13 mouse cellular contexts compared by ENCODE assay signal in the genomic region with DNA sequence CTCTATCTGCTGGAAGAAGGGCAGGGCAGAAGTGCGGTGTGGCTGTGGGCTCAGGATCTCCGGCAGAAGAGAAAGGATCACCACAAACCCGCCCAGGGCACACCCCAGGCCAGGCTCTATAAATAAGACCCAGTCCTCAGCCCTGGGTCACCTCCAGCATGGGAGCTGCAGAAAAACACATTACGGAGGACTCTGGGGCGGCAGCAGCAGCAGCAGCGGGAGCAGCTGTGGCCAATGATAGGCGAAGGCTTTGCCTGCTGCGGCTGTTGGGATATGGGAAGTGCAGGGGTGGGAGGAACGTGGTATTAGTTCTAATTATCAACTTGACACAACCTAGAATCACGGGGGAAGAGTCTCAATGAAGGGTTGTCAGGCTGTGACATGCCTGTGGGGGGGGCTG. TPM values are rescaled to one million over a fixed set of nuclear protein-coding genes. Genes with fewer than 3 reads are reported as not detected.
DNase-seq lines count a peak whose midpoint lies in the region; ATAC-seq and TF ChIP-seq lines count a peak whose summit lies in the region.
"Had no signal": no experiment of that assay in that cellular context is flagged by ENCODE, and none has a peak within 500 bp of the region (broad histone marks: within the 10 kb centered on the region; RNA-seq: fewer than 3 reads in every experiment).

No protein-coding gene starts in this region.

- TF ChIP-seq CTCF in cortical plate, adult 2 months (IDR thresholded peaks at IDR 0.05; ENCODE audit: extremely low read depth, insufficient read depth, low read length) = no peak

- 0 out of 2 replicates have a peak overlapping the region, but pooled peaks have one; percentile 6 for H3K27ac ChIP-seq in forebrain, embryonic 13.5 days
- no peak overlapping the region for H3K27ac ChIP-seq in forebrain, embryonic 11.5 days (ENCODE audit: low read depth, low read length)
- no peak overlapping the region for H3K27ac ChIP-seq in cortical plate, adult 2 months (ENCODE audit: insufficient read depth, low read length)
- H3K27ac ChIP-seq in hindbrain, embryonic 14.5 days = peak overlapping the region; percentile 44; the same call in 1 of the 2 replicates

- peaks cover 11% of the 10 kb centered on the region for H3K36me3 ChIP-seq in forebrain, embryonic 13.5 days (ENCODE audit: poor library complexity, severe bottlenecking)
- H3K36me3 ChIP-seq in forebrain, embryonic 11.5 days (ENCODE audit: control insufficient read depth, insufficient read depth, low read length) = no peaks in the 10 kb centered on the region
- H3K36me3 ChIP-seq in hindbrain, embryonic 14.5 days (replicated peaks; ENCODE audit: control insufficient read depth, insufficient read depth) = peaks cover 14% of the 10 kb centered on the region; the same call in 1 of the 2 replicates

- H3K9ac ChIP-seq in forebrain, embryonic 13.5 days = no peak overlapping the region
- H3K9ac ChIP-seq in forebrain, embryonic 11.5 days (ENCODE audit: low read length) = no peak overlapping the region
- no peak overlapping the region for H3K9ac ChIP-seq in hindbrain, embryonic 14.5 days

- no peak for TF ChIP-seq POLR2A in cortical plate, adult 2 months (IDR thresholded peaks at IDR 0.05; ENCODE audit: extremely low read depth, insufficient read depth, low read length)

- H3K9me3 ChIP-seq in forebrain, embryonic 13.5 days (replicated peaks) = no peaks in the 10 kb centered on the region
- H3K9me3 ChIP-seq in forebrain, embryonic 11.5 days (ENCODE audit: control insufficient read depth, low read length) = no peaks in the 10 kb centered on the region
- no peaks in the 10 kb centered on the region for H3K9me3 ChIP-seq in hindbrain, embryonic 14.5 days (ENCODE audit: control insufficient read depth, low read length)

- peak; percentile 19; the same call in 1 of the 2 replicates for ATAC-seq in forebrain, embryonic 13.5 days
- ATAC-seq in forebrain, embryonic 11.5 days (replicated peaks; ENCODE audit: low FRiP score) = no peak
- ATAC-seq in hindbrain, embryonic 14.5 days (ENCODE audit: low FRiP score) = peak; percentile 54
- ATAC-seq: activated CD4-positive, CD25-positive, alpha-beta regulatory T cell, adult 4 months had no signal

- H3K4me3 ChIP-seq in forebrain, embryonic 13.5 days = no peak overlapping the region
- no peak overlapping the region for H3K4me3 ChIP-seq in forebrain, embryonic 11.5 days (ENCODE audit: low read depth, low read length)
- H3K4me3 ChIP-seq in cortical plate, adult 2 months (ENCODE audit: insufficient read depth, low read length) = peak overlapping the region; percentile 3; the same call in 1 of the 2 replicates
- H3K4me3 ChIP-seq in hindbrain, embryonic 14.5 days (replicated peaks; ENCODE audit: low read length) = 0 out of 2 replicates have a peak overlapping the region, but pooled peaks have one; percentile 9

- H3K4me1 ChIP-seq in forebrain, embryonic 13.5 days = 0 out of 2 replicates have a peak, but pooled peaks cover 7% of the 10 kb centered on the region
- H3K4me1 ChIP-seq in forebrain, embryonic 11.5 days (replicated peaks; ENCODE audit: control insufficient read depth, insufficient read depth, low read length) = no peaks in the 10 kb centered on the region
- H3K4me1 ChIP-seq in cortical plate, adult 2 months (ENCODE audit: control insufficient read depth, insufficient read depth, low read length) = 0 out of 2 replicates have a peak, but pooled peaks cover 2% of the 10 kb centered on the region
- no peaks in the 10 kb centered on the region for H3K4me1 ChIP-seq in hindbrain, embryonic 14.5 days (replicated peaks; ENCODE audit: control insufficient read depth, insufficient read depth, low read length)

- DNase-seq in forebrain, embryonic 11.5 days (ENCODE audit: low spot score) = no peak
- DNase-seq in 416B (ENCODE audit: low read depth) = peak; percentile 14
- DNase-seq in hindbrain, embryonic 14.5 days (ENCODE audit: low spot score) = no peak
- no peak for DNase-seq in right cerebral cortex, postnatal 10 days (ENCODE audit: low spot score in 2 of 2)
- DNase-seq in layer of hippocampus, adult 18-20 months (ENCODE audit: low spot score in 2 of 2) = no peak
- no peak for DNase-seq in natural killer cell, adult 2 months (ENCODE audit: low spot score in 2 of 2)
- DNase-seq: right cerebral cortex, postnatal 25 days; thymus, adult 2 months had no signal

- whole genome bisulfite sequencing in forebrain, embryonic 13.5 days = 48% methylated on average over 10 of the region's 10 CpGs
- 48% methylated on average over 10 of the region's 10 CpGs for whole genome bisulfite sequencing in forebrain, embryonic 11.5 days
- 32% methylated on average over 10 of the region's 10 CpGs for WGBS in hindbrain, embryonic 14.5 days

- H3K27me3 ChIP-seq in forebrain, embryonic 13.5 days = 0 out of 2 replicates have a peak, but pooled peaks cover 4% of the 10 kb centered on the region
- peaks cover 2% of the 10 kb centered on the region for H3K27me3 ChIP-seq in forebrain, embryonic 11.5 days (ENCODE audit: control insufficient read depth, insufficient read depth, low read length)
- no peaks in the 10 kb centered on the region for H3K27me3 ChIP-seq in hindbrain, embryonic 14.5 days (ENCODE audit: control insufficient read depth, insufficient read depth, low read length)

- peak overlapping the region; percentile 37 for H3K4me2 ChIP-seq in forebrain, embryonic 13.5 days
- H3K4me2 ChIP-seq in forebrain, embryonic 11.5 days (ENCODE audit: low read depth, low read length, severe bottlenecking) = no peak overlapping the region
- peak overlapping the region; percentile 43 for H3K4me2 ChIP-seq in hindbrain, embryonic 14.5 days (replicated peaks)

RNA-seq across cellular contexts. Expression of a gene that starts 13.0 kb away (rescaled TPM):
- 10.2 and 11.0 TPM in 2 replicates for polyA plus RNA-seq in forebrain, embryonic 13.5 days (2015; fragmentation: Nextera tagmentation; extraction: Ambion mirVana)
- polyA plus RNA-seq in forebrain, embryonic 11.5 days (2014; fragmentation: Nextera tagmentation; extraction: Ambion mirVana) = 11.3 and 12.5 TPM in 2 replicates
- polyA plus RNA-seq in cortical plate, adult 2 months (2012; rRNA removed) = 11.5 and 12.3 TPM in 2 replicates
- 16.3 and 18.7 TPM in 2 replicates for polyA plus RNA-seq in hindbrain, embryonic 14.5 days (2014; fragmentation: Nextera tagmentation; extraction: Ambion mirVana)
- total RNA-seq in layer of hippocampus, adult 18-20 months (2021) = 10 to 100 TPM; 20.1 to 21.9 TPM

RNA-seq across cellular contexts. Expression of a gene that starts 21.1 kb away (rescaled TPM):
- 79.5 and 82.0 TPM in 2 replicates for polyA plus RNA-seq in forebrain, embryonic 13.5 days (2015; fragmentation: Nextera tagmentation; extraction: Ambion mirVana)
- 28.8 and 31.1 TPM in 2 replicates for polyA plus RNA-seq in forebrain, embryonic 11.5 days (2014; fragmentation: Nextera tagmentation; extraction: Ambion mirVana)
- polyA plus RNA-seq in cortical plate, adult 2 months (2012; rRNA removed) = 96.6 and 99.8 TPM in 2 replicates
- polyA plus RNA-seq in hindbrain, embryonic 14.5 days (2014; fragmentation: Nextera tagmentation; extraction: Ambion mirVana) = 121 and 137 TPM in 2 replicates
- 10 to 100 TPM; 68.2 to 78.1 TPM for total RNA-seq in layer of hippocampus, adult 18-20 months (2021)
- total RNA-seq: liver, adult 2 months; megakaryocyte, adult 5-6 weeks had no signal
- polyA plus RNA-seq: activated CD4-positive, CD25-positive, alpha-beta regulatory T cell, adult 4 months; liver, adult 2 months had no signal

RNA-seq across cellular contexts. Expression of a gene that starts 32.7 kb away (rescaled TPM):
- polyA plus RNA-seq in forebrain, embryonic 13.5 days (2015; fragmentation: Nextera tagmentation; extraction: Ambion mirVana) = 0.16 TPM in 1 of 2 replicates, not detected in the other
- not detected in 2 replicates for polyA plus RNA-seq in forebrain, embryonic 11.5 days (2014; fragmentation: Nextera tagmentation; extraction: Ambion mirVana)
- polyA plus RNA-seq in cortical plate, adult 2 months (2012; rRNA removed) = 0.09 TPM in 1 of 2 replicates, not detected in the other
- polyA plus RNA-seq in hindbrain, embryonic 14.5 days (2014; fragmentation: Nextera tagmentation; extraction: Ambion mirVana) = 0.26 and 0.29 TPM in 2 replicates
- total RNA-seq in layer of hippocampus, adult 18-20 months (2021) = not detected
- total RNA-seq: liver, adult 2 months; megakaryocyte, adult 5-6 weeks had no signal
- polyA plus RNA-seq: activated CD4-positive, CD25-positive, alpha-beta regulatory T cell, adult 4 months; liver, adult 2 months had no signal

RNA-seq across cellular contexts. Expression of a gene that starts 34.9 kb away (rescaled TPM):
- polyA plus RNA-seq in forebrain, embryonic 13.5 days (2015; fragmentation: Nextera tagmentation; extraction: Ambion mirVana) = 80.1 and 83.3 TPM in 2 replicates
- 80.7 and 85.5 TPM in 2 replicates for polyA plus RNA-seq in forebrain, embryonic 11.5 days (2014; fragmentation: Nextera tagmentation; extraction: Ambion mirVana)
- polyA plus RNA-seq in cortical plate, adult 2 months (2012; rRNA removed) = 22.2 and 23.4 TPM in 2 replicates
- polyA plus RNA-seq in hindbrain, embryonic 14.5 days (2014; fragmentation: Nextera tagmentation; extraction: Ambion mirVana) = 74.8 and 78.9 TPM in 2 replicates
- 10 to 100 TPM; 20.2 to 21.4 TPM for total RNA-seq in layer of hippocampus, adult 18-20 months (2021)

RNA-seq across cellular contexts. Expression of a gene that starts 47.2 kb away (rescaled TPM):
- polyA plus RNA-seq in forebrain, embryonic 13.5 days (2015; fragmentation: Nextera tagmentation; extraction: Ambion mirVana) = not detected in 2 replicates
- not detected in 2 replicates for polyA plus RNA-seq in forebrain, embryonic 11.5 days (2014; fragmentation: Nextera tagmentation; extraction: Ambion mirVana)
- not detected in 2 replicates for polyA plus RNA-seq in cortical plate, adult 2 months (2012; rRNA removed)
- polyA plus RNA-seq in hindbrain, embryonic 14.5 days (2014; fragmentation: Nextera tagmentation; extraction: Ambion mirVana) = not detected in 2 replicates
- not detected for total RNA-seq in layer of hippocampus, adult 18-20 months (2021)
- total RNA-seq: megakaryocyte, adult 5-6 weeks had no signal
- polyA plus RNA-seq: activated CD4-positive, CD25-positive, alpha-beta regulatory T cell, adult 4 months had no signal

Comparison
In these comparisons a context has a peak if more than half of its experiments do, and no peak if none do; other contexts are left out.
1. H3K27ac ChIP-seq: peak in forebrain, embryonic 13.5 days (single experiment) and hindbrain, embryonic 14.5 days (single experiment); none in forebrain, embryonic 11.5 days (single experiment) and cortical plate, adult 2 months (single experiment).
2. H3K4me3 ChIP-seq: peak in cortical plate, adult 2 months (single experiment) and hindbrain, embryonic 14.5 days (single experiment); none in forebrain, embryonic 13.5 days (single experiment) and forebrain, embryonic 11.5 days (single experiment).